Mouse (Mus musculus): ENCODE data around the gene Ten1.

- TF ChIP-seq POLR2A (IDR thresholded peaks at IDR 0.05; ENCODE audit: control insufficient read depth, extremely low read depth, insufficient read depth, low read length, poor library complexity) (no peak), CTCF (IDR thresholded peaks at IDR 0.05; ENCODE audit: borderline replicate concordance, control insufficient read depth, extremely low read depth, insufficient read depth, low read length, poor library complexity) (no peak)
These were observed 52.2 kb downstream of the Ten1 start for GRCm38 (mm10) chr11:116250898-116251297.
